Mouse (Mus musculus) myocyte (in vitro differentiated cells): ENCODE data around the gene Srsf2. TPM values are rescaled to one million over a fixed set of nuclear protein-coding genes. Genes with fewer than 3 reads are reported as not detected.

Experiments used
- H3K27me3 ChIP-seq: one replicate; pipeline ENCODE4 v1.6.1; 2011; ENCODE audit not compliant: control insufficient read depth, insufficient read depth, insufficient read length
- H3K36me3 ChIP-seq: one replicate; pipeline ENCODE4 v1.6.1; 2011; ENCODE audit not compliant: control insufficient read depth, insufficient read depth
- H3K4me2 ChIP-seq: one replicate; pipeline ENCODE4 v1.6.1; 2011; ENCODE audit warnings: low read depth, control low read depth
- H3K4me3 ChIP-seq: one replicate; pipeline ENCODE4 v1.5.1; 2011; ENCODE audit warnings: mild to moderate bottlenecking, control low read depth, moderate library complexity
- H3K79me2 ChIP-seq: one replicate; pipeline ENCODE4 v1.6.1; 2011; ENCODE audit not compliant: control insufficient read depth, insufficient read depth
- H3ac ChIP-seq: one replicate; pipeline ENCODE4 v1.6.1; 2011; ENCODE audit not compliant: control insufficient read depth, insufficient read length
- CEBPB ChIP-seq: IDR thresholded peaks from 2 replicates; pipeline ENCODE4 v1.6.1; 2011; ENCODE audit warnings: mild to moderate bottlenecking, moderate library complexity; ENCODE audit not compliant: poor library complexity, insufficient read depth, severe bottlenecking
- E2F4 ChIP-seq: IDR thresholded peaks from one replicate; pipeline ENCODE4 v1.6.1; 2011; ENCODE audit warnings: mild to moderate bottlenecking, control low read depth, moderate library complexity; ENCODE audit not compliant: insufficient read depth
- MAX ChIP-seq: IDR thresholded peaks from one replicate; pipeline ENCODE4 v1.6.1; 2011; ENCODE audit warnings: low read depth, mild to moderate bottlenecking, control low read depth
- MYOD1 ChIP-seq, 3 experiments: IDR thresholded peaks; one replicate each; pipeline ENCODE4 v1.6.1; 2011; ENCODE audit warnings: control low read depth in 2 of 3, low read depth in 2 of 3, mild to moderate bottlenecking in 2 of 3, moderate library complexity in 1 of 3; ENCODE audit not compliant: insufficient read length in 2 of 3, control insufficient read depth in 1 of 3
- MYOG ChIP-seq, 3 experiments: IDR thresholded peaks; one replicate each; pipeline ENCODE4 v1.6.1; 2011; ENCODE audit warnings: control low read depth in 2 of 3, low read depth in 2 of 3, mild to moderate bottlenecking in 2 of 3; ENCODE audit not compliant: insufficient read length in 2 of 3, control insufficient read depth in 1 of 3, insufficient read depth in 1 of 3
- POLR2A ChIP-seq: IDR thresholded peaks from one replicate; pipeline ENCODE4 v1.6.1; 2011; ENCODE audit warnings: low read depth, mild to moderate bottlenecking, control low read depth, moderate library complexity; ENCODE audit not compliant: insufficient read length
- POLR2AphosphoS2 ChIP-seq: IDR thresholded peaks from one replicate; pipeline ENCODE4 v1.6.1; 2011; ENCODE audit warnings: low read depth, control low read depth; ENCODE audit not compliant: insufficient read length
- REST ChIP-seq: IDR thresholded peaks from one replicate; pipeline ENCODE4 v1.6.1; 2011; ENCODE audit warnings: mild to moderate bottlenecking, control low read depth, moderate library complexity; ENCODE audit not compliant: insufficient read depth, insufficient read length
- SRF ChIP-seq: IDR thresholded peaks from one replicate; pipeline ENCODE4 v1.6.1; 2011; ENCODE audit warnings: low read depth; ENCODE audit not compliant: control insufficient read depth, insufficient read length
- TCF12 ChIP-seq: IDR thresholded peaks from one replicate; pipeline ENCODE4 v1.6.1; 2011; ENCODE audit warnings: mild to moderate bottlenecking, control low read depth; ENCODE audit not compliant: poor library complexity, insufficient read depth, severe bottlenecking
- TCF3 ChIP-seq: IDR thresholded peaks from one replicate; pipeline ENCODE4 v1.6.1; 2011; ENCODE audit warnings: low read depth, control low read depth; ENCODE audit not compliant: insufficient read length
- USF1 ChIP-seq: IDR thresholded peaks from one replicate; pipeline ENCODE4 v1.6.1; 2011; ENCODE audit warnings: low read depth, mild to moderate bottlenecking, control low read depth, moderate library complexity
- polyA plus RNA-seq: library from polyadenylated mRNA; unstranded; fragments of >200 nt; fragmentation: generic; extraction: Trizol; gene quantifications from one replicate; pipeline ENCODE4 v1.2.1, GENCODE M21; 2012; ENCODE audit warnings: missing spikeins

Gene Srsf2
- polyA plus RNA-seq, 1 experiment, result 145 TPM

DNA sequence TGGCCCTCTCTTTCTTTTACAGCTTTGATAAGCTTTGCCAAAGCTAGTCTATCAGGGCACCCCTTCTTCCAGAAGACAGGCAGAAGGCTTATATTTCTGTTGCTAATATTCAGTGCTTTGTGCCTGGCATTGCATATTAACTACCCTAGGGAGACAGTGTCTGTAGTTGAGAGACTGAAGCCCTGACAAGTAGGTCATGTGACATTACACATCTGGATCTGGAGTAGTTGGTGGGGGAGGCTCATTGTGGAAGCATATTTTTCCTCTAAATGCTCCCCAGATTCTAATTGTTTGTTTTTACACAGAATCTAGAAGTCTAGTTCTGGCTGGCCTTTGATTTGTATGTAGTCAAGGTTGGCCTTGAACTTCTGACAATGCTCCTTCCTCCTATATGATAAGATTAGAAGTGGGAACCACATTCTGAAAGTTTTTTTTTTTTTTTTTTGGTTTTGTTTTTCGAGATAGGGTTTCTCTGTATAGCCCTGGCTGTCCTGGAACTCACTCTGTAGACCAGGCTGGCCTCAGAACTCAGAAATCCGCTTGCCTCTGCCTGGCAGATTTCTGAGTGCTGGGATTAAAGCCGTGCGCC, 6.2 kb downstream of the Srsf2 start:
- H3K4me3 ChIP-seq, result no peak overlapping the region
- H3K79me2 ChIP-seq, result peaks cover 51% of the 10 kb centered on the region
- no peaks in the 10 kb centered on the region for H3K27me3 ChIP-seq
- H3K36me3 ChIP-seq, result peaks cover 42% of the 10 kb centered on the region
- no peak overlapping the region for H3ac ChIP-seq
- no peak overlapping the region for H3K4me2 ChIP-seq
- TF ChIP-seq MYOD1 (IDR thresholded peaks at IDR 0.05; ENCODE audit: control insufficient read depth in 1 of 3, insufficient read length in 2 of 3, low read depth in 2 of 3) (no peak), USF1 (peak; percentile 41), TCF12 (no peak), SRF (no peak)

DNA sequence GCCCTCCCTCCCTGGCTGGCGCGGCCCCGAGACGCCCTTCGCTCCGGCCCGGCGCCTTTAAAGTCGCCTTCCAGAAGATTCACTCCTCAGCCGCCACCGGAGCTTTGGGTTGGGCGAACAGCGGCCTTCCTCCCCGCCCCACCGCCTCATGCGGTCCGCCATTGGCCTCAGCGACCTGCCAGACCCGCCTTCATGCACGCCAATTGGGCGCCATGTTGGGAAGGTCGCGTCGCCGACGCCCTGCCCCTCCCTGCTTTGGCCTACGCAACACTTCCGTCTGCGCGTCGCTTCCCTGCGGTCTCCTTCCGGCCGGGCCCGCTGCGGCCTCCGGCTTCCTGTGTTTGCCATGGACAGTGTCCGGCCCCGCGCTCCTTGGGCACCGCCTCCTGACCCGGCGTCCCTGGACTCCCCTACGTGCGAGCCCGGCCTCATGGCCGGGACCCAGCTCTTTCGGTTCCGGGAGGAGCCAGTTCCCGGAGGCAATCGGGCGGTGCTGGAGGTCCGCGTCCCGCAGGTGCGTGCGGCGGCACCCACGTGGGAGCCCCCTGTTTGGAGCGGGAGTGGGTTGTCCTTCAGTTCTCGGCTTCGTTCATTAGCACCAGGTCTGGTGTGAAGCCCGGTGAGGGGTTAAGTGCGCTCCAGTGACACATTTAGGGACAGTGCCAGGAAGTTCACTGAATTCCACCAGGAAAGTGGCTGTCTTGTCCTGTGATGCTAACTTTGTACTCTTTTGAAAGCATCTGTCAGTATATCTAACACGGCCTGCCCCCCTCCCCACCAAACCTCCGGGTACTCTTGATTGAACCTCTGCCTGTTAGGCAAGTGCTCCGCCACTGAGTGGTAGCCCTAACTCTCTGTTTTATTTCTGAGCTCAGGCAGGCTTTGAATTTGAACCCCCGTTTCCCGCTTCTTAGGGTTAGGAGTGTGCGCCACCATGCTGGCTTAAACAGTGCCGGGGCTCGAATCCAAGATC, 9.3 kb downstream of the Srsf2 start, which contains the start of the genes Mettl23 and Jmjd6:
Mettl23 (plus strand) TSS at position 18 of the 973 bp plus-strand sequence.
Jmjd6 (minus strand) TSS at position 189 of the 973 bp plus-strand sequence.
- Histone ChIP-seq H3K4me3 (peak within 1 kb of the TSS; percentile 93), H3K27me3 (no peaks in the 10 kb centered on the region), H3K36me3 (peaks cover 33% of the 10 kb centered on the region), H3ac (peak within 1 kb of the TSS; percentile 76), H3K79me2 (peaks cover 48% of the 10 kb centered on the region), H3K4me2 (peak within 1 kb of the TSS; percentile 98)
- TF ChIP-seq SRF (peak; percentile 74), POLR2A (peak; percentile 50), REST (peak; percentile 23), MAX (no peak), CEBPB (no peak), MYOG (IDR thresholded peaks at IDR 0.05; ENCODE audit: control insufficient read depth in 1 of 3, insufficient read depth in 1 of 3, insufficient read length in 2 of 3, low read depth in 2 of 3) (peak in 1 of 3 experiments; percentile 17), POLR2AphosphoS2 (peak; percentile 85), E2F4 (peak; percentile 40), MYOD1 (IDR thresholded peaks at IDR 0.05; ENCODE audit: control insufficient read depth in 1 of 3, insufficient read length in 2 of 3, low read depth in 2 of 3) (no peak)

DNA sequence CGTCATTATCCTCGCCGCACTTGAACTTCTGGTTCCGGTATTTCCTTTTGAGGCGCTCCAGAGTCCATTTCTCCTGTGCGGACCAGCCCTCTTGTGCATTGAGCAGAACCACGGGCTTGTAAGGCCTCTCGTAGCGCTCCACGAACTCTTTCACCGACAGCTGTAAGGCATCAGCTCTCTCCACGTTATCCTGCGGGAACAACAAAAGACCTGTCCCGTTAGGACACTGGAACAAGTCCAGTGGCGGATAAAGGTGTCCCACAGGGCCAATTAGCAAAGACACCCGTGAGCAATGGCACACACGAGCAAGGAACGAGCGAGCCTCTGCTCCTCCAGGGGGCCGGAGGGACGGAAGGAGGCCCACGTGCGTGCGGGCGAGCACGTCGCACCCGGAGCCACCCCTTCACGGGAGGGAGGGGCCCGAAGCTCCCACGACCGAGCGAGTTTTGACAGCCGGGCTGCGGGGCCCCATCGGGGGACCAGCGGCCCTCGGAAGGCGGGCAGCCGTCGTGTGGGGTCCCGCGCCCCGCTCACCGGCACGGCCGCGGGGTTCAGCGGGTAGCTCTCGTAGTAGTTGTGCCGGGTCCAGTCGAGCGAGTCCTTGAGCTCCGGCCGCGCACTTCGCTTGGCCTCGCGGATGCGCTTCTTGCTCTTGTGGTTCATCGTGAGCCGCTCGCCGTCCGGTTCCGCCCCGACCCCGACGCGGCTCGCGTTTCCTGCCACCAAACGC, 10.2 kb downstream of the Srsf2 start:
- Histone ChIP-seq H3K4me3 (peak overlapping the region; percentile 93), H3K79me2 (peaks cover 55% of the 10 kb centered on the region), H3K36me3 (peaks cover 33% of the 10 kb centered on the region), H3K4me2 (peak overlapping the region; percentile 98), H3ac (peak overlapping the region; percentile 76), H3K27me3 (no peaks in the 10 kb centered on the region)
- TF ChIP-seq MYOG (IDR thresholded peaks at IDR 0.05; ENCODE audit: control insufficient read depth in 1 of 3, insufficient read depth in 1 of 3, insufficient read length in 2 of 3, low read depth in 2 of 3), result peak in 1 of 3 experiments; percentile 27
- TF ChIP-seq POLR2AphosphoS2, result no peak
- TF ChIP-seq TCF3, result no peak
- TF ChIP-seq TCF12, result no peak
- no peak for TF ChIP-seq MAX
- TF ChIP-seq SRF, result peak; percentile 92
- TF ChIP-seq USF1, result no peak
- no peak for TF ChIP-seq REST
- peak in 1 of 3 experiments; percentile 7 for TF ChIP-seq MYOD1 (IDR thresholded peaks at IDR 0.05; ENCODE audit: control insufficient read depth in 1 of 3, insufficient read length in 2 of 3, low read depth in 2 of 3)
- no peak for TF ChIP-seq E2F4
- no peak for TF ChIP-seq CEBPB
- peak; percentile 79 for TF ChIP-seq POLR2A

DNA sequence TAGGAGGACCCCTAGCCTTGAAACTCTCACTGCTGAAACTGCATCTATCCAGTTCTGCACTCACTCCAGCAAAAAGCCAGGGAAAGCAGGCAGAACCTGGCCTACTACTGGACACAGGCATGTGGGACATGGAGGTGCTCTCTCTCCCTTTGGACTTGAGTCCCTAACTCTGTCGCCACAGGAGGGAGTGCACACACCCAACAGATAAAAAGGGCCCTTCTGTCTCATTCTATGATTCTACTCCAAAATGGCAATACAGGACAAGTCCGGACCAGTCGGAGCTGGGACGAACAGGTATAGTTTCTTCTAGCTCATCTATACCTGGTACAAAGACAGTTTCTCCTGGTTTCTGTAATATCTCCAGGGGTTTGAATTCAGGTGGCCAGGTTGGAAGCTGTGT, 12.1 kb downstream of the Srsf2 start:
- Histone ChIP-seq H3K27me3 (no peaks in the 10 kb centered on the region), H3K4me3 (peak overlapping the region; percentile 93), H3ac (no peak overlapping the region), H3K79me2 (peaks cover 56% of the 10 kb centered on the region), H3K36me3 (peaks cover 42% of the 10 kb centered on the region), H3K4me2 (peak overlapping the region; percentile 98)
- TF ChIP-seq MYOD1 (IDR thresholded peaks at IDR 0.05; ENCODE audit: control insufficient read depth in 1 of 3, insufficient read length in 2 of 3, low read depth in 2 of 3), result no peak
- no peak for TF ChIP-seq MAX
- TF ChIP-seq POLR2A, result no peak
- TF ChIP-seq TCF12, result no peak
- TF ChIP-seq SRF, result no peak
- TF ChIP-seq REST, result no peak

DNA sequence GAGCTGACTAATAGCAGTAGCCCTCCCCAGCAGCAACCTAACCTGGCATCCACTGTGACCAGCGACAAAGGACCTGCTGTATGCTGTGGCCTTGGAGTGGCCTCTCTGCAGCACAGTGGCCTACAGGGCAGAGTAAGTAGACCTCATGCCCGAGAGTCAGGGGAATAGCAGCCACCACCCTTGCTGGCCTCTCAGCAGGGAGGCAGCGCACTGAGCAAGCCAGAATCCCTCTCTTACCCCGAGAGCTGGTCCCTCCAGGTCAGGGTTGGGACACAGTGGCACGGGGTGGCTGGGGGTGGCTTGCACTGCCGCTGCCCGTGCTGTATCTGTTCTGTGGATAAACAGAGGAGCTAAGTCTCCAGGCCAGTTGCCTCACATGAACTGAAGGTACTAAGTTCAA, 13.3 kb downstream of the Srsf2 start:
- peaks cover 48% of the 10 kb centered on the region for H3K36me3 ChIP-seq
- H3K79me2 ChIP-seq, result peaks cover 53% of the 10 kb centered on the region
- no peaks in the 10 kb centered on the region for H3K27me3 ChIP-seq
- H3ac ChIP-seq, result no peak overlapping the region
- TF ChIP-seq TCF12, result no peak
- TF ChIP-seq SRF, result no peak
- TF ChIP-seq USF1, result no peak
- no peak for TF ChIP-seq CEBPB
- no peak for TF ChIP-seq E2F4
- no peak for TF ChIP-seq MYOG (IDR thresholded peaks at IDR 0.05; ENCODE audit: control insufficient read depth in 1 of 3, insufficient read depth in 1 of 3, insufficient read length in 2 of 3, low read depth in 2 of 3)
- TF ChIP-seq MAX, result no peak
- TF ChIP-seq MYOD1 (IDR thresholded peaks at IDR 0.05; ENCODE audit: control insufficient read depth in 1 of 3, insufficient read length in 2 of 3, low read depth in 2 of 3), result no peak
- TF ChIP-seq REST, result no peak
- no peak overlapping the region for H3K4me3 ChIP-seq
- H3K4me2 ChIP-seq, result peak overlapping the region; percentile 98
